Mouse (Mus musculus) T-helper 1 cell (primary cell): ENCODE measurements around the gene Gpr183.

ENCODE experiments used
- in situ Hi-C: fragments of 300-600 bp; cut with MboI, MseI; formaldehyde crosslinking; loops from one replicate; pipeline ENCODE4 v1.15.1; 2025; ENCODE audit warnings: high pct_unique_total_duplicates

The Gpr183 gene

GRCm38 (mm10) chr14:121904754-121905153 lies 60.2 kb downstream of the Gpr183 start:
- in situ Hi-C loops, result no loop called here

- in situ Hi-C loops, result no loop called here
Observed at GRCm38 (mm10) chr14:121903381-121903876, 61.6 kb downstream of the Gpr183 start.
